ENCODE assay signal across 1 mouse cellular context in the genomic region with DNA sequence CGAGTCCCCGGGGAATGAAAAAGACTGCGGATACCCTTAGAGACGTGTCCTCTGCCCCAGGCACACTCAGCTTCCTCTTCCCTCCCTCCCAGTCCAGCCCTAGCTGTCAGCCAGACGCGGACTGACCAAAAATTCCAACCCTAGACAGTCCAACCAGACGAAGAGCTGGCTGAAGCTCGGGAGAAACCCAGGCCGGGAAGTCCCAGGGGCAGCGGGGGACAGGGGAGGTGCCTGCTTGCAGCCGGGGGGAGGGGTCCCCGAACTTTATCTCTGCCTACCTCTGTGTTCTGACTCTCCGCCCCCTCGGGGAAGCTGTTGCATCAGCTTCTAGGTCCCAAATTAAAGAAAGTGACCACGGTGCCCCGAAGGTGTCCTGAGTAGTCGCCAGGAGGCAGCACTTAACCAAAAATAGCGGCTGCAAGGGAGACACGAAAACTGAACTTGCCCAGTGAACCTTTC.
TF ChIP-seq lines count a peak whose summit lies in the region.

A gene (minus strand): TSS at position 158 of the 459 bp plus-strand sequence.

TF ChIP-seq in CH12.LX, 34 proteins besides CTCF, POLR2A, EP300 and RAD21 (continued from another document):
- TF ChIP-seq MAX (IDR thresholded peaks at IDR 0.05; ENCODE audit: low read length) (no peak; the same call in 1 of the 2 replicates), KAT2A (IDR thresholded peaks at IDR 0.05; ENCODE audit: insufficient replicate concordance, low read length) (no peak)
